Mouse (Mus musculus): ENCODE measurements around the gene Errfi1. TPM values are rescaled to one million over a fixed set of nuclear protein-coding genes. Genes with fewer than 3 reads are reported as not detected.
A peak's percentile ranks its signal among the peaks of the same experiment; 100 is the strongest.

Gene Errfi1
- total RNA-seq (2014; rRNA removed) (589 and 661 TPM in 2 replicates), polyA plus RNA-seq (2012; rRNA removed) (259 and 295 TPM in 2 replicates)

DNA sequence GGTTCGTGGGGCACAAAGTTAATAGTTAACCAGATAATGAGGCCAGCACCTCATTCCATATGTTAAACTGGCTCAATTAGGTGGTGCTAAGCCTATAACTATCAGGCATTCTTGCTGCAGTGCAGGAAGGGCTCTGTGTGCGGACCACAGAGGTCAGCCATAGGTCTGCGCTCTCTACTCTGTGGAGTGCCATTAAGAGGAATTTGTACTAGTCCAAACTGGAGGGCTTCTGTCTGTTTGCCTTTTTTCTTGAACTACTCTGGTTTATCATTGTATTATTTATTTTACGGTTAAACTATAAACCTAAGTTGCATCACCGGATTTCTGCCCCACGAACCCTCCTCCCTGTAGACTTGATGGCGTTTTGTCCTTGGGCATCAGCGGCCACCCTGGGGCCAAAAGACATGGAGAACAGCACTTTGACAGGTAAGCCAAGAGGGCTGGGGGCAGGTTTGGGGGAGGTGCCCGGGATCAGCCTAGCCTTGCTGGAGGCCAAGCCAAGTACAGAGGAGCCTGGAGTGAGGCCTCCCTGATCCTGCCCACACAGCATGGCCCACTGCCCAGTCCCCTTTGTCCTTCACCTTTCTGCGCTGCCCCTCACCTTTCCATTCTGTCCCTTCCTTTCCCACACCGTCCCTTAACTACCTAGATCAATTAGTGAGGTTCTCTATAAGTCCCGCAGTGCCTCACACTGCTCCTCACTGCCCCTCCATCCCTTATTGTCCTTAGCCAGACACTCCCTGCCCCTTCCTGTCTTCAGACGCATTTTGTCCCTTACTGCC lies at the start of gene Errfi1:
Errfi1 (plus strand) TSS at position 240 of the 782 bp plus-strand sequence.
- Histone ChIP-seq H3K9ac (ENCODE audit: low read depth, low read length) (peak within 1 kb of the TSS; percentile 77), H3K4me3 (ENCODE audit: insufficient read depth, low read depth, low read length) (peak within 1 kb of the TSS; percentile 98), H3K36me3 (ENCODE audit: control insufficient read depth, insufficient read depth, low read length) (peaks cover 30% of the 10 kb centered on the region), H3K27me3 (ENCODE audit: control insufficient read depth, insufficient read depth, low read length) (no peaks in the 10 kb centered on the region), H3K4me1 (ENCODE audit: control insufficient read depth, insufficient read depth, low read length) (peaks cover 12% of the 10 kb centered on the region), H3K27ac (replicated peaks; ENCODE audit: insufficient read depth, low read depth, low read length) (peak within 1 kb of the TSS; percentile 87), H3K79me2 (ENCODE audit: control insufficient read depth, insufficient read depth, low read length) (peaks cover 8% of the 10 kb centered on the region)
- peak; percentile 99 for DNase-seq (ENCODE audit: extremely low read depth, low read depth, low spot score)
- TF ChIP-seq POLR2A (IDR thresholded peaks at IDR 0.05; ENCODE audit: extremely low read depth, insufficient read depth, low read length) (0 out of 2 replicates have a peak, but pooled peaks have one; percentile 46), CTCF (IDR thresholded peaks at IDR 0.05; ENCODE audit: low read depth, low read length) (no peak)
- 20% methylated on average over 13 of the region's 13 CpGs for WGBS

GRCm38 (mm10) chr4:150804204-150804603 lies 49.5 kb upstream of the Errfi1 start:
- Histone ChIP-seq H3K27me3 (ENCODE audit: control insufficient read depth, insufficient read depth, low read length) (no peaks in the 10 kb centered on the region), H3K9ac (ENCODE audit: low read depth, low read length) (no peak overlapping the region), H3K4me3 (ENCODE audit: insufficient read depth, low read depth, low read length) (no peak overlapping the region), H3K79me2 (ENCODE audit: control insufficient read depth, insufficient read depth, low read length) (no peaks in the 10 kb centered on the region), H3K4me1 (ENCODE audit: control insufficient read depth, insufficient read depth, low read length) (peaks cover 20% of the 10 kb centered on the region), H3K36me3 (ENCODE audit: control insufficient read depth, insufficient read depth, low read length) (no peaks in the 10 kb centered on the region), H3K27ac (replicated peaks; ENCODE audit: insufficient read depth, low read depth, low read length) (no peak overlapping the region)
- TF ChIP-seq CTCF (IDR thresholded peaks at IDR 0.05; ENCODE audit: low read depth, low read length) (no peak), POLR2A (IDR thresholded peaks at IDR 0.05; ENCODE audit: extremely low read depth, insufficient read depth, low read length) (no peak)
- WGBS, result 43% methylated on average over 6 of the region's 6 CpGs
- peak; percentile 49 for DNase-seq (ENCODE audit: extremely low read depth, low read depth, low spot score)

DNA sequence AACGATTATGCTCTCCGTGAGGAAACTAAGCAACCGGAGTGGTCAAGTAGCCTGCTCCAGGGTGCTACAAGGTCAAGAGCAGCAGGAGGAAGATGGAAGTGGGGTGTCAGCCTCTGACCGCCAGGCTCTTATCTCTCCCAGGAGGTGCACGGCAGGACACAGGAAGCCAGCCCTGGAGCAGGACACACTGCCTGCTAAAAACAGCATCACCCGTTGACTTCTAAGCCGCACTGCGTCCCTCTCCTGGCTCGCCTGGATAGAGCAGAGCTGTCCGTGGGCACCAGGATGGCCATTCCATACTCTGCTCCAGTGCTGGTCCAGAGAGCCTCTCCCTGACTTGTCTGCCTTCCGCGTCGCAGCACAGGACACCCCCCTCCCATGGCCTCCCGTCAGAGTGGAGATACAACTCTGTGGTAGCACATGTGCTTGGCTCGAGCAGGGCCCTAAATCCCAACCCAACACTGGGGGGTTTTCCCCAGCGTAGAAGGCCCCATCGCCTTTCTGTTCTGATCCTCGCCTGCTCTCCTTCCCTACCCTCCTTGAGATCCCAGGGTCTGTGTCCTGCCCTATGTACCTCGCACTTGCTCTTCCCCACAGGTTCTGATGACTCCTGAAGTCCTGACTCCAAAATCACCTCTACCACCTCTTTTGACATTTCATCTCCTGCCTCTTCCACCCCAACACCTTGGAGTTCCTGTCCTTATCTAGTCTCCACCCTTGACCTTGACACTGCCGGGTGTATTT lies 45.8 kb upstream of the Errfi1 start:
- no peak overlapping the region for H3K4me3 ChIP-seq (ENCODE audit: insufficient read depth, low read depth, low read length)
- H3K27me3 ChIP-seq (ENCODE audit: control insufficient read depth, insufficient read depth, low read length), result no peaks in the 10 kb centered on the region
- WGBS, result 79% methylated on average over 20 of the region's 20 CpGs
- H3K79me2 ChIP-seq (ENCODE audit: control insufficient read depth, insufficient read depth, low read length), result no peaks in the 10 kb centered on the region
- peaks cover 8% of the 10 kb centered on the region; the same call in 1 of the 2 replicates for H3K4me1 ChIP-seq (ENCODE audit: control insufficient read depth, insufficient read depth, low read length)
- DNase-seq (ENCODE audit: extremely low read depth, low read depth, low spot score), result no peak
- no peak overlapping the region for H3K27ac ChIP-seq (replicated peaks; ENCODE audit: insufficient read depth, low read depth, low read length)
- no peaks in the 10 kb centered on the region for H3K36me3 ChIP-seq (ENCODE audit: control insufficient read depth, insufficient read depth, low read length)
- H3K9ac ChIP-seq (ENCODE audit: low read depth, low read length), result no peak overlapping the region
- no peak for TF ChIP-seq POLR2A (IDR thresholded peaks at IDR 0.05; ENCODE audit: extremely low read depth, insufficient read depth, low read length)
- TF ChIP-seq CTCF (IDR thresholded peaks at IDR 0.05; ENCODE audit: low read depth, low read length), result 0 out of 2 replicates have a peak, but pooled peaks have one; percentile 13

DNA sequence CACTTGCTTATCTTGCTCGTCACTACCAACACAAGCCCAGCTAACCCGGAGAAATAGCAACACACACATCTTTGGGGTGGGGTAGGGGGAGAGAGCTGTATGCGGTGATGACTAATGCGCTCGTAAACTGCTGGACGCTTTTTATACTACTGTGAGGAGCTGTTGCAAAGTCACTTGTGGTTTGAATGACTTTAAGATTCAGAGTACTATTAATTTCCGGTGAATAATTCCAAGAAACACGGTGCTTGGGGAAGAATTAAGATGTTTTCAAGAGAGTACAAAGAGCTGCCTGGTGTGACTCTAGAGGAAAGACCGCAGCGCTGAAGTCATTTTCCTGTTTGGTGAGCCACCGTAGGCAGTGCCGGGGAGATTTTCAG lies 45.3 kb upstream of the Errfi1 start:
- no peak overlapping the region for H3K27ac ChIP-seq (replicated peaks; ENCODE audit: insufficient read depth, low read depth, low read length)
- H3K79me2 ChIP-seq (ENCODE audit: control insufficient read depth, insufficient read depth, low read length), result no peaks in the 10 kb centered on the region
- no peak overlapping the region for H3K4me3 ChIP-seq (ENCODE audit: insufficient read depth, low read depth, low read length)
- 67% methylated on average over 12 of the region's 12 CpGs for WGBS
- no peak for DNase-seq (ENCODE audit: extremely low read depth, low read depth, low spot score)
- H3K4me1 ChIP-seq (ENCODE audit: control insufficient read depth, insufficient read depth, low read length), result peaks cover 8% of the 10 kb centered on the region; the same call in 1 of the 2 replicates
- H3K27me3 ChIP-seq (ENCODE audit: control insufficient read depth, insufficient read depth, low read length), result no peaks in the 10 kb centered on the region
- no peak for TF ChIP-seq POLR2A (IDR thresholded peaks at IDR 0.05; ENCODE audit: extremely low read depth, insufficient read depth, low read length)
- TF ChIP-seq CTCF (IDR thresholded peaks at IDR 0.05; ENCODE audit: low read depth, low read length), result no peak
- H3K9ac ChIP-seq (ENCODE audit: low read depth, low read length), result no peak overlapping the region
- H3K36me3 ChIP-seq (ENCODE audit: control insufficient read depth, insufficient read depth, low read length), result no peaks in the 10 kb centered on the region

DNA sequence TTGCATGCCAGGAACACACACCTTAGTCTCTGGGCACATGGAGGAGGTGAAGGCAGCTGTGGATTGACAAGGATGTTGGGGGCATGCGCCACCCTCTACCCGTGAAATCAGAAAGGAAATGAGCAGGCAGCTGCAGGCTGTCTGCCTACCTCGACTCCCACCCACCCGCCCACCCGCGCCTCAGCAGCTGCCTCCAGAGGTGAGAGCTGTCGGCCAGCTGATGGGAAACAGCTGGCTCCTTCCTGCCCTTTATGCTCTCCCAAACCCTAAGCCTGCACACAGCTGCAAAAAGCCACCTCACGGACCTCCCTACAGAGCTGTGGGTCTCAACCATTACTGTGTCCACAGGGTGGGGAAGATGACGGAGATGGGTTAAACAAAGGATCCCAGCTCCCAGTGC lies 44.4 kb upstream of the Errfi1 start:
- Histone ChIP-seq H3K79me2 (ENCODE audit: control insufficient read depth, insufficient read depth, low read length) (no peaks in the 10 kb centered on the region), H3K4me3 (ENCODE audit: insufficient read depth, low read depth, low read length) (no peak overlapping the region)
- no peak for DNase-seq (ENCODE audit: extremely low read depth, low read depth, low spot score)

More for the DNA sequence above, 44.4 kb upstream of the Errfi1 start:
- no peaks in the 10 kb centered on the region for H3K27me3 ChIP-seq (ENCODE audit: control insufficient read depth, insufficient read depth, low read length)
- no peak overlapping the region for H3K9ac ChIP-seq (ENCODE audit: low read depth, low read length)
- no peak overlapping the region for H3K27ac ChIP-seq (replicated peaks; ENCODE audit: insufficient read depth, low read depth, low read length)
- TF ChIP-seq POLR2A (IDR thresholded peaks at IDR 0.05; ENCODE audit: extremely low read depth, insufficient read depth, low read length) (no peak), CTCF (IDR thresholded peaks at IDR 0.05; ENCODE audit: low read depth, low read length) (no peak)
- WGBS, result 70% methylated on average over 9 of the region's 9 CpGs
- H3K36me3 ChIP-seq (ENCODE audit: control insufficient read depth, insufficient read depth, low read length), result no peaks in the 10 kb centered on the region
- peaks cover 4% of the 10 kb centered on the region; the same call in 1 of the 2 replicates for H3K4me1 ChIP-seq (ENCODE audit: control insufficient read depth, insufficient read depth, low read length)
